Mouse (Mus musculus) lung, postnatal 36 days (tissue): Measurements from ENCODE around the gene Pde10a.

Experiments used
- DNase-seq: peaks from one replicate; pipeline ENCODE4 v3.0.0; 2022; ENCODE audit warnings: mixed read lengths

The Pde10a gene

GRCm38 (mm10) chr17:8802889-8803799 lies 278.0 kb downstream of the Pde10a start:
- DNase-seq, result no peak

- DNase-seq, result peak; percentile 35
These were observed 282.2 kb downstream of the Pde10a start for GRCm38 (mm10) chr17:8807345-8807744.

GRCm38 (mm10) chr17:8809771-8810170 lies 284.6 kb downstream of the Pde10a start:
- DNase-seq, result peak; percentile 58

GRCm38 (mm10) chr17:8810201-8810600 lies 285.0 kb downstream of the Pde10a start:
- no peak for DNase-seq

GRCm38 (mm10) chr17:8812228-8812865 lies 287.2 kb downstream of the Pde10a start:
- peak; percentile 3 for DNase-seq

- no peak for DNase-seq
These were observed 288.8 kb downstream of the Pde10a start for GRCm38 (mm10) chr17:8813773-8814491.

GRCm38 (mm10) chr17:8815376-8815775 lies 290.2 kb downstream of the Pde10a start:
- DNase-seq, result no peak

GRCm38 (mm10) chr17:8815864-8816263 lies 290.7 kb downstream of the Pde10a start:
- no peak for DNase-seq

- DNase-seq, result no peak
These were observed 293.5 kb downstream of the Pde10a start for GRCm38 (mm10) chr17:8818675-8819074.

- DNase-seq, result no peak
These were observed 298.4 kb downstream of the Pde10a start for GRCm38 (mm10) chr17:8823548-8823947.

- DNase-seq, result no peak
These were observed 302.0 kb downstream of the Pde10a start for GRCm38 (mm10) chr17:8827204-8827603.

- no peak for DNase-seq
These were observed 305.8 kb downstream of the Pde10a start for GRCm38 (mm10) chr17:8831001-8831400.

- DNase-seq, result no peak
These were observed 311.1 kb downstream of the Pde10a start for GRCm38 (mm10) chr17:8836292-8836691.

GRCm38 (mm10) chr17:8838252-8838651 lies 313.1 kb downstream of the Pde10a start:
- no peak for DNase-seq

GRCm38 (mm10) chr17:8839237-8840011 lies 314.3 kb downstream of the Pde10a start:
- no peak for DNase-seq

GRCm38 (mm10) chr17:8841094-8841493 lies 315.9 kb downstream of the Pde10a start:
- DNase-seq, result no peak

GRCm38 (mm10) chr17:8841897-8842540 lies 316.8 kb downstream of the Pde10a start:
- no peak for DNase-seq

GRCm38 (mm10) chr17:8842662-8843061 lies 317.5 kb downstream of the Pde10a start:
- DNase-seq, result no peak

- DNase-seq, result no peak
These were observed 318.8 kb downstream of the Pde10a start for GRCm38 (mm10) chr17:8843941-8844340.

- DNase-seq, result no peak
These were observed 321.3 kb downstream of the Pde10a start for GRCm38 (mm10) chr17:8846506-8846905.

- DNase-seq, result no peak
These were observed 322.4 kb downstream of the Pde10a start for GRCm38 (mm10) chr17:8847558-8847957.

GRCm38 (mm10) chr17:8851846-8852245 lies 326.7 kb downstream of the Pde10a start:
- DNase-seq, result no peak
